Mouse (Mus musculus) erythroid progenitor cell, adult 5-6 weeks (primary cell): ENCODE data around the gene Aasdh. TPM values are rescaled to one million over a fixed set of nuclear protein-coding genes. Genes with fewer than 3 reads are reported as not detected.
"Not testable (repeated sequence)": the region's sequence is repeated elsewhere in the genome, so short reads cannot be mapped to it uniquely, and the experiment has no call there.

Experiments
- ATAC-seq: replicated peaks from 2 replicates; pipeline ENCODE4 v1.8.0; 2016; ENCODE audit warnings: moderate number of reproducible peaks, mild to moderate bottlenecking, moderate TSS enrichment, inconsistent platforms; ENCODE audit not compliant: poor library complexity, low FRiP score, severe bottlenecking
- total RNA-seq, 2 experiments: library from RNA; stranded (forward) in 1 of 2; stranded (reverse) in 1 of 2; fragments of 150-400 nt in 1 of 2; fragments of 186-747, 209-891 nt in 1 of 2; gene quantifications; 2 replicates each; pipeline versions ENCODE4 v1.2.3 to v1.2.4; 2015 to 2017; ENCODE audit warnings: low replicate concordance in 2 of 2

Aasdh gene
- total RNA-seq, 2 experiments from 2014 or later = 2.5 to 12.6 TPM

DNA sequence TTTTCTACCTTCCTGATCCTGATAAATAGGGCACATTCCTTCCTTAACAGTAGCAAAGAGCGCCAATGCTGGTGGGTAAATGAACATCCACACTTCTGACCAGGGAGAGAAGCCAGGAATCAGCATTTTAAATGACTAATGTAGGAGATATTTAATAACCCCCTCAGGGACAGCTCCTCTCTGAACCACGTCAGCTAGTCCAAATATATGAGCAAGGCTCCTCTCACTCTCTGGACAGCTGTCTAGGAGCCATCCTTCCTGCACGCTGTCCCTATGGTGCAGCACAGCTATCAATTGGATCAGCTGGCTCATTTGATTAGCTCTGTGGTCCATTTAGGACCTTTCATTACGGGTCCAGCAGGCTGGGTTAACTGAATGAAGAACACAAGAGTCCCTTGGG, 17.5 kb upstream of the Aasdh start:
- ATAC-seq = no peak

DNA sequence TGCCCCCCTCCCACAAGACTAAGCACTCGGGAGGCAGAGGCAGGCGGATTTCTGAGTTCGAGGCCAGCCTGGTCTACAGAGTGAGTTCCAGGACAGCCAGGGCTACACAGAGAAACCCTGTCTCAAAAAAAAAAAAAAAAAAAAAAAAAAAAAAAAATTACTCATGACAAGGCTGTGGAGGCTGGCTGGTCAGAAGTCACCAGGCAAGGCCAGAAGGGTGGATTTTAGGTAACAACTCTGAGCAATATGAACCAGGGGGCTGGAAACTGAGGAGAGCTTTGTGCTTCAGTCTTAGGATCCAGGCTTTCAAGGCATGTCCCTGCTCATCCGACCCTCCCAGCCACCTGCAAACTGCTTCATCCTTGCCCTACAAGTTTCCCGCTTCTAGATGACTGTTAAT, 7.2 kb upstream of the Aasdh start:
- ATAC-seq = not testable (repeated sequence)

DNA sequence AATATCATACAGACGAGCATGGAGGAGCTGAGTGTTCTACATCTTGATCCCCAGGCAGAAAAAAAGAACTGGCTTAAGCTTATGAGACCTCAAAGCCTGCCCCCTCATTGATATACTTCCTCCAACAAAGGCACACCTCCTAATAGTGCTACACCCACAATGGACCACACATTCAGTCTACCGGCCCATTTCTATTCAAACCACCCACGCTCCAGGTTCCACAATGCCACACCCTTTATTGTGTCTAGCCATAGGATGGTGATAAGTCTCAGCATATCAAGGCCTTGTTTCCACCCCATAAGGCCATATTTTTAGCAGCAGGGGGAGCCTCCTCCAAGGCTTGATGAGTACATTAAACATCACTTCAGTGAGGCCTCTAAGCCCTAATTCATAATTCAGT, 5.5 kb upstream of the Aasdh start:
- no peak for ATAC-seq

DNA sequence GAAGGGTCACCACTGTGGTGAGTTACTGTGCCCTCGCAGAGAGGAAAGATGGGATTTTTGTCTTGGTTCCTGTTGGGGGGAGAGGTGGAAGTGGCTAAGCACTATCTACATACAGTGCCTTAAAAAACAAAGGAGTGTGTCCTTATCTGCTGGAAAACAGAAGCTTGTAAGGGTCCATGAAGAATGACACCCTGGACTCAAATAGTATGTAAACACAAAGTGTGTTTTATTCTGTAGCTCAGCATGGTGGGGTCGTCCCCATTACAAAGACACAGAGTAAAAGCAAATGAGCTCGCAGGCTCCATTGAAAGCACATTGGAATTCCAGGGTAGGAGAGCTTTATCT, 813 bp upstream of the Aasdh start:
- no peak for ATAC-seq

DNA sequence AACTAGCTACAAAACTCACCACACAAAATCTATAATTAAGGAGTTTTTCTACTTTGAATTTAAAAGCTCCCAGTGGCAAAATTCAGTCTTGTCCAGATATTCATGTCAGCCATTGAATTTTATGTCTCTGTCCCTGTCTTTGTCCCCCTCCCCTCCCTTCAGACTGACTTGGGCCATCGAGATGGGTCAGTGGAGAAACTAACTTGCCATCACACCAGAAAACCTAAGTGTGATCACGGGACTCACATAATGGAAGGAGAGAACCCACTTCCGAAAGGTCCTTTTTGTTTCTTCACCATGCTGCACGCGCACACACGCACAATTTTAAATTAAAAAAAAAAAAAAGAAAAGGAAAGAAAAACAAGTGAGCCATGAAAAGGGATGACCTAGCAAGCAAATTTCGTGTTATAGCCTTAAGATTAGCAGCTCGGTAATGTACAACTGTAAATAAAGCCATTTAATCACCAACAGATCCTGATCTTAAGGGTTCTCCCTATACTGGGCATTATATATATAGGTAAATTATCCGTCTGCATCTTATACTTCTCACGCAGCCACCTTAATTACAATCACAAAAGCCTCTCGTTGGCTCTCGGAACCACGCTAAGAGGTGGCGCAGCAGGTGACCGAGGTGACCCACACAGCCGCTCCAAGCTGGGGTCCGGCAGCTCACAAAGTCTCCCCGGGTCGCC, 455 bp downstream of the Aasdh start:
- ATAC-seq = peak; percentile 43

DNA sequence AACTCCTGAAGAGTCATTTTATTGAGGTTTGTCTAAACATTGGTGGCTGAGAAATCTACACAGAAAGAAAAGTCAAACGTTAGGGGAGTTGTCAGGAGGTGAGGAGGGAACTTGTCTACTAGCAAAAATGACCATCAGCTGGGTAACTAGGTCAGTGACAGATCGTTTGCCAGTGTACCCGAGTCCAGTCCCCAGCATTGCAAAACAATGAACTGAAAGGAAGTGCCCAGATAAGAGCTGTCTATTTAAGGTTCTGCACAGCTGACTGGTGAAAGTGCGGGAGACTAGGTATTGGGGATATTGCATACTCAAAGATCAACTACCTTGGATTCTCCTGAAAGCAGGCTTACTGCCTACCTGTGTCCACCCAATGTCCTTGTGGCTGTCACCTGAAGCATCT, 3.2 kb downstream of the Aasdh start:
- ATAC-seq = no peak

DNA sequence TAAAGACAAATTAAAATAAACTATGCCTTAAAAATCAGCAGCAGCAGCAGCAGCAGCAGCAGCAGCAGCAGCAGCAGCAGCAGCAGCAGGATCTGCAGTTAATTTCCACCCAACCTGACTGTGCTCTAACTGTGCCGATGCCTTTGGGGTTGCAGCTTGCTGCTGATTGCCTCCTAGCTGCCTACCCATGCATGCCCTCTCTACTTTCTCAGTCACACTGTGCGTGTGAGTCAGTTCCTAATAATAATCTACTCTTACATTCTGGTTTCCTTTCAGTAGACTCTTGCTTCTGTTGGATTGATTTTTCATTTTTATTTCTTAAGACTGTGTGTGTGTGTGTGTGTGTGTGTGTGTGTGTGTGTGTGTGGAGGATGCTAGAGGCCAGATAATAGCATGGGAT, 12.2 kb downstream of the Aasdh start:
- ATAC-seq = no peak

DNA sequence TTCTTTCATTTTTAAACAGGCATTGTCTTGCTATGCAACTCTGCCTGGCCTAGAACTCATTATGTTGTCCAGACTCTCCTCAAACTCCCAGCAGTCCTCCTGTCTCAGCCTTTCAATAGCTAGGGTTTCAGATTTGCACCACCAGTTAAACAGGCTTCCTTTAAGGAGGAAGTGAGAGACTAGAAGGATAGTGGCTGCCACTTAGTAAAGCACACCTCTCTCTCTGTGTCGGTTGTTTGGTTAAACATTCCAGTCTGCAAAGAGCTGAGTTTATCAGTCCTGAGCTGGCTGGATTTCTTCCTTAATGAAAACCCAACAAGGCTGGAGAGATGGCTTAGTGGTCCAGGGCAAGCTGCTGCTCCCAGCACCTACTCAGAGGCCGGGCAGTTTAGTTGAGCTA, 12.7 kb downstream of the Aasdh start:
- no peak for ATAC-seq

DNA sequence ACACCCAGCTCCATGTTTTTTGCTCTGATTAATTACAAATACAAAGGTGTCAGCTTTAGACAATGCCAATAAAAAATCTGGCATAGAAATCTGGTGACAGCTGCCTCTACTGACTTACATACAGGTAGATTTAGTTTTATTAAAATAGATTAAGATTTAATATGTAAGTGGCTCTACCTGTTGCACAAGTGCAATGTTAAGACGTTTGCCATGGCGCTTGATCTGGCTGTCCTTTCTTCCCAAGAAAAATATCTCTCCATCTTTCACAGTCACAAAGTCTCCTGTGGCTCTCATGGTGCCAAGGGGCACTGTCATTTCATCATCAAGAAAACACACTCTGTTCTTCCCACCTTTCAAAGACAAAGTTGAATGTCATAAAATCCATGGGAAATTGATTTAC, 18.3 kb downstream of the Aasdh start:
- no peak for ATAC-seq

DNA sequence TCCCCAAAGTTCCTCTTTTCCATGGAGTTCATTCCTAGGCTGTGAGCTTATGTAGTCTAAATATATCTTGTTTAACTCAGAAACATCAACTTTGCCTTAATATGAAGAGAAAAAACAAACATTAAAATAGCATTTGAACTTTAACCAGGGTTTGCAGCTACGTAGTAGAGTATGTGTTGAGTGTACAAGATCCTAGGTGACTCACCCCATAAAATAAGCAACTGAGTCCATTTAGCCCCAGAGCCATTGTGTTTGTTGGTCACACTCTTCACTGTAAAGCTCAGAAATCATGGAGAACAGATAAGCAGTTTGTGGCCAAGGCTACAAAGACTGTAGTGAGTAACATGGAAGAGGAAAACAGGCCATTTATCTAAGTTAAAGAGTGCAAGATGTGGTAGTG, 21.2 kb downstream of the Aasdh start:
- no peak for ATAC-seq

DNA sequence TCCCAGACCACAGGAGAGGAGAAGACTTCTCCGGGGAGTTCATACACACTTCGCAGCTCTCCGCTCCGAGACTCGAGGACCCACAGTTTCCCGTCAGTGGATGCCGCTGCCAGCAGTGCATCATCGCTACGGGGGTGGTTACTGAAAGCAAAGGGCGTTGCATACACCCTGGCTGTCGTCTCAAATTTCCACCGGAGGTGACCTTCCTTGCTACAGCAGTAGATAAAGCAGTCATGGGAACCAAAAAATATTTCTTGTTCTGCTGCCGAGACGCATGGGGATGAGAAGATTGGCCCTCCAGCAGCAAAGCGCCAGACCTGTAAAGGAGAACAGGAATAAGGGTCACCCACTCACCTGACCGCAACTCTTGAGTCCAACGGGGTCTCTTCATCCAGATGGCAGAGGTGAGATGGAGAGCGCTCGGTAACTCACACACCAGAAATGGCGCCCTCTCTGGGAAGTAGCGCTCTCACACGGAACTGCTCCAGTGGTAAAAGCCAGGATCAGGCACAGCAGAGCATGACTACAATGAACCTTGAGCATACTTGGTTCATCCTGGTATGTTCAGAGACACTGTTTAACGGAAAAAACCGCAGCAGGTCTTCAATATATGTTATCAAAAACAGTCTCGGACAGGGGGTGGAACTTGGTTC, 29.1 kb downstream of the Aasdh start:
- no peak for ATAC-seq

DNA sequence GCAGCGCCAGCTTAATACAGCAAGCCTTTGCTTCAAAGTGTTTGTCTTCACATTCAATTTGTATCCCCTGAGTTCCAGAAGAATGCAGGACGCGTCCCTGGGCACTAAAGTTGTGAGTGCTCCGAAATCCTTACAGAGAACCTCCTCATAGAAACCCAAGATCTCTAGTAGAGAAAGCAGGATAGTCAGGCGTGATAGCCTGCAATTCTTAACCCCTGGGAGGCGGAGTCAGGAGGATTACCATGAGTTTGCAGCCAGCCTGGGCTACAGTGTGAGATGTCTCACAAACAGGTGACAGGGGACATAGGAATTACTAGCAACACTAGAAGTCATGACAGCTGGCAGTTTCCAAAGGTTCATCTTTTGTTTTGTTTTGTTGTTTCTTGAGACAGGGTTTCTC, 35.8 kb downstream of the Aasdh start:
- no peak for ATAC-seq

DNA sequence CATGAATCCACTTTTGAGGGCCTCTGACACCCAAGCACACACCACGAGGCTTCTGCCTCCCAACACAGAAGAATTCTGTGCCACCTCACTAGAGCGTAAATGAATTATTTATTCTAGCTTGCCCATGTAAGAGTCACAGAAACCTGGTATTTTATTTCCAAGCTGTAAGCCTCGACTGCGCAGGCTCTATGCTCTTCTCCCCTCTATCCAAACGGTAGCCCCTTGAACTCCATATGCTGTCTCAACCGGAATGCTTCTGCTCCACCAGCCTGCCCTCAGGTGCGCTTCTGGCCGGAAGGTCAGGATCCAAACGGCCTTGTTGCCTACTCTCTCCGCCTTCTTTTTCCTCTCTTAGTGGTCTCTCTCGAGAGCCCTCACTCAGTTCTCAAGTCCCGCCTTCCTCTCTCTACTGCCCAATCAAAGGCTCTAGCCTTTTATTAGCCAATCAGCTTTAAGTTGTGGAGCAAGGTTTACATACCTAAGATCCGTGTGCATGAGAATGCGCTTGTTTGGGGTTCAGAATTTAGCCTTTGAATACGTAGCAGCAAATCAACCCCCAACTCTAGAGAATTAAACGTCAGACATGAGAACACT, 36.5 kb downstream of the Aasdh start:
- 0 out of 2 replicates have a peak, but pooled peaks have one; percentile 66 for ATAC-seq

DNA sequence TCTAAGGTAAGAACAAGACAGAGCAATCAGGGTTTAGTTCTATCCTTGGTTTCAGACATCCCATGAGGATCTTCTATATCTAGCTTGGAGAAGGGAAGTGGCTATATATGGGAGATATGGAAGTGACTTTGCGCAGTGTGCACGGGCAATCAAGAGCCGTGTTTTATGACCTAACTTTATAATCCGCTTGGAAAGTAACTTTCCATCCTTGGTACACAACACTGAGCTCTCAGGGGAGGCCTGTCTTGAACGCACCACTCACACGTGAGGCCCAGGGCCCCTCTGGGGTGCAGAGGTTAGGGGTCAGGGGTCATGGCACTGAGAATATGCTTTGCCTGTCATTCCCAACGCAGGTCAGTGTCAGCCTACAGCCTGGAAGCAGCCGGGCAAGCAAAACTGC, 38.5 kb downstream of the Aasdh start:
- no peak for ATAC-seq

DNA sequence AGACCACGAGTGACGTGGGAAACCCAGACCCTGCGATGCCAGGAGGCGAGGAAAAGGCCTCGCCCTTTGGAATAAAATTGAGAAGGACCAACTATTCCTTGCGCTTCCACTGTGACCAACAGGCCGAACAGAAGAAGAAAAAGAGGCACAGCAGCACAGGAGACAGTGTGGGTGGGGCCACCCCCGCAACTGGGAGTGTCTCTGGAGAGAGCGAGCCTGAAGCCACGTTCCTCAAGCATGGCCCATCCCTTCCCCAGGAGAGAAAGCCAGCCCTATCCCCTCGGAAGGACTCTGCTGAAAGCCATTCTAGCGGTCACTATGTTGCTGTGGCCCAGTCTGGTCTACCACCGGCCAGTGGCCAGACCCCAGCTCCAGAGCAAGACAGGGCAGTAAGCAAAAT, 46.9 kb downstream of the Aasdh start:
- ATAC-seq = no peak

DNA sequence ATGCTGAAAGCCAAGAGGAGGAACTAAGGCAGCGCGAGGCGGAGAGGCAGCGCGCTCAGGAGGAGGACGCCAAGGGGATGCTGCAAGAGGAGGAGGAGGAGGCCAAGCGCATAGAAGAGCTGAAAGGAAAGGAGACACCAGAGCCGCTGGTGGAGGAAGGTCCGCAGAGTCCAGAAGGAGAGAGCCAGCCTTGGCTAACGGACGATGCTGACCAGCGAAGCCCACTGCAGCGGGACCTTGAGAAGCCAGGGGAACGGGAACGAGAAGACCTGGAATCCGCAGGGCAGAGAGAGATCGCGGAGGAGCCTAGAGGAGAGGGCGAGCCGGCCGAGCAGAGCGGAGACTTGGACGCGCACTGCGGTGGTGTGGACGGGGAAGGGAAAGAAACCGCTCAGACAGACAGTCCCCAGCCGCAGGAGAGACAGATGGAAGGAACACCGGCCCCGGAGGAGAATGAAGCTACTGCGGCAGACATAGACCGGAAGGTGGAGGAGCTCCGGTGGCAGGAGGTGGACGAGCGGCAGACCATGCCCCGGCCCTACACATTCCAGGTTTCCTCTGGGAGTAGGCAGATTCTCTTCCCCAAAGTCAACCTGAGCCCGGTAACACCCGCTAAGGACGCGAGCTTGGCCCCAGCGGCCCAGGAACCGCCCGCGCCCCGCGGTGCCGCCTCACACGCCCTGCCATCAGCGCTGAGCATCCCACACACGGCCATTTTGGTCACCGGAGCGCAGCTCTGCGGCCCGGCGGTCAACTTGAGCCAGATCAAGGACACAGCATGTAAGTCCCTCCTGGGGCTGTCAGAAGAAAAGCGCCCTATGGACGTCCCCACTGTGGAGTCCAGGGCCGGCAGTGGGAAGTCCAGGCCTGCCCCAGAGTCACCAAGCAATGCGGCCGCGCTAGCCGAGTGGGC, 48.0 kb downstream of the Aasdh start:
- no peak for ATAC-seq

DNA sequence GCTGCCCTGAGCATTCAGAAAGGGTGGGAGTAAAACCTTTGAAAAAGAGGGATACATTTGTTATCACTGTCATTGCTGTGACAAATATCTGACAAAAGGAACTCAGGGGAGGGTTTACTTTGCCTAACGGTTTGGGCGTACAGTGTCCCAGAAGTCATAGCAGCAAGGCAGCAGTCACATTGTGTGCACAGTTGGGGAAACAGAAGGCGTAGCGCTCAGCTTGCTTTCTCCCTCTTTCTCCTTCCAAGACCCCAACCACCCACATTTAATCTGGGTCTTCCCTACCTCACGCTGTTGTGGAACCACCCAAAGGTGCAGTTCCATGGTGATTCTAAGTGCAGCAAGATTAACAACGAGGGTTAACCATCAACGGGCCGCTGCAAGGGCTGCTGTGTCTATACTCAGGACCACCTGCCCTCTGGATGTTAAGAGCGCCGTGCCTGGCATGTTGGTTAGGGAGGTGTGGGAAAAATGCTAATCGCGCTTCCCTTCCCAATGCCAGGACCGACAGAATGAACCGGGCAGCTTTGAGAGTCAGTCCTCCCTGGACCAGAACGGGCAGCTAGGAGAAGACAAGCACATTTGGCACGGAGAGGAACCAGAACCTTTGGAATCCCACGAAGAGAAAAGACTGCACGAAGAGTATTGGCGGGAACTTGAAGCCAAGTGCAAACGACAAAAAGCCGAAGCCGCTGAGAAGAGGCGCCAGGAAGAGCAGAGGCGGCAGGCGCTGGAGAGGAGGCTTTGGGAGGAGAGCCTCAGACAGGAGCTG, 49.3 kb downstream of the Aasdh start:
- no peak for ATAC-seq

DNA sequence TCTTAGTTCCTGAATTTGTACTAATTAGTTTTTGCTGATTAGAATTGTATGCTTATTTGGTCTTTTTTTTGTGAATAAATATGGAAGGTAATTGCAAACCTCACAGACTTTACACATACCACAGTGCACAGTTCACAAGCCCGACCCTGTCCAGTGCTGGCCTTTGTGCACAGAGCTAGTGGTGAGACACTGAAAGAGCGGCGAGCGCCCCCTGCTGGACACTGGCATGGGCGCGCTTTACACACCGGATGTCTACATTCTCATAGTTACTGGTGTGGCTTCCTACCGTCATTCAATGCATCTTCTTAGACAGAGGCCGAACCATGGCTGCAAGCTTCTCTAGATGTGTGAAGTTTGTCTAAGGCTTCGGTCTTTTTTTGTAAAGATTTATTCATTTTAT, 51.8 kb downstream of the Aasdh start:
- ATAC-seq = peak; percentile 78

DNA sequence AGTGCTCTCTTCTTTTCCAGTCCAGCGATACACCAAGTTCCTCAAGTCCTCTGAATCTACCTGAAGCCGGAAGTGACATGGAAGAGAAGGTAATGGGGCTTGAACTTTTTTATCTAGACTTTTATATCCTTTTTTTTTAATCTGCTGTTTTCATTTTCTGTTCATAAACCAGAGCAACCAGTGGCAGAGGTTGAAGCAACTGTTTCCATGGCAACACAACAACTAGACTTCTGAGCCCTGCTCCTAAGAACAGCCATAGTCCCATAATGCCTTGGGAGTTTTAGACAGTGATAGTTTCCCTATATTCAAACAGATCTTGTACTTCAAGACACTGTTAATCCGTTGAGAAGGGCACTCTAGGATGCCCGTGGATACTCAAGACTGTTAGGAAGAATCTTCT, 54.0 kb downstream of the Aasdh start:
- ATAC-seq = no peak

DNA sequence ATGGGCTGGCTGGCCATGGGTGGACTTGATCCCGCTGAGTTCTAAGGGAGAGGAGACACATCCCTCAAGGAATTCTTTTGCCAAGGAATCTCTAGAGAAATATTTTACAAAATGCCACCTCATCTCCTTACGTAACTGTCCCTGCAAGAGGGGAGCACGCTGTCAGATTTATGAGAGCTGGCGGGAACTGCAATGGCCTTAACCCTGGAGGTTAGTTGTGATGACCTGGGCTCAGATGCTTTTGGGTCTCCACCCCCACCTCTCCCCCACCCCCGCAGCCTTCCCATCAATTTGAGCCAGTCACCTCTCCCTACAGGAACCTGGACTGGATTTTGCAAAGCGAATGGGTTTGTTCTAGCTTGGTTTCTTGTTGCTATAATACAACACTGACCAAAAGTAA, 58.2 kb downstream of the Aasdh start:
- no peak for ATAC-seq
